Mouse (Mus musculus) large intestine, adult 2 months (tissue): ENCODE measurements at regions not wholly inside any gene's neighbourhood (a gene's known extent, or its start where the extent isn't known, plus 50 kb on each side); places are given as distances from the start of the nearest gene placed in this dataset.

Experiments
- DNase-seq: peaks from one replicate; pipeline ENCODE4 v3.0.0-alpha.2; 2012; ENCODE audit warnings: low read depth, low spot score
- WGBS: fragments of 180-500 bp; shearing (Covaris S2); methylation state at CpG from one replicate; pipeline ENCODE4 v1.1.7; 2018; 5-methylcytosine and 5-hydroxymethylcytosine counted together

DNA sequence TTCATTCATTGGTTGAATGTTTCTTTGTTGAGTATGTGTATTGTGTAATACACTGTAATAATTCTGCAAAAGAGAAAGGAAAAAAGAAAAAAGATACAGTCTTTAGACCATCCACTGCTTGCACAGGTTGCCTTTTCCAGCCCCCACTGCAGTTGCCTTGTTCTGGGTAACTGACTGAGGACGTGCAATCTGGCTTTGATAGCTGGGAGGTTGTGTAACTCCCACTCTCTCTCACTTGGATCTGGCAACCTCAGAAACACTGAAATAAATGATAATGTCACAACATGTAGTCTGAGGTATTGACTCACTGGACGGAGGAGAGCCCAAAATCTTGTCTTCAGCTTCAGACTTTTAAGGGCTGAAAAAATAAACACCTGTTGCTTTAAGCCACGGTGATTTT, 255.3 kb upstream of the Igfbp7 start:
- 61% methylated on average over 3 of the region's 3 CpGs for WGBS

DNA sequence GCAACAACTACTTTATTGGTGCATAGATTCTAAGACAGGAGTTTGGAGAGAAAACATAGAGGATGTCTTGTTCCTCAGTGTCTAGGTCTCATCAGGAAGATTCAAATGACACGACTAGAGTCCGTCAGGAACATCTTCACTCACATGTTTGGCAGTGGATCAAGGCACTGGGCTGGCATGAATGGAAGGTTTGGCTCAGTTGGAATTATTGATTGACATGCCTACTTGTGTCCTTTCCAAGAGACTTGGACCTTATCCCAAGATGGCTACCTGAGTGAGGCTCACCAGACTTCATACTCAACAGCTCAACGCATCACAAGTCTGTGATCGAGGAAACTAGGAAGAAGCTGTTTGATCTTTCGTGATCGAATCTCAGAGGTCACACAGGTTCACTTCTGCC, 251.2 kb upstream of the Igfbp7 start:
- WGBS, result 91% methylated on average over 6 of the region's 6 CpGs
- no peak for DNase-seq

More for the DNA sequence above, 255.3 kb upstream of the Igfbp7 start:
- no peak for DNase-seq

DNA sequence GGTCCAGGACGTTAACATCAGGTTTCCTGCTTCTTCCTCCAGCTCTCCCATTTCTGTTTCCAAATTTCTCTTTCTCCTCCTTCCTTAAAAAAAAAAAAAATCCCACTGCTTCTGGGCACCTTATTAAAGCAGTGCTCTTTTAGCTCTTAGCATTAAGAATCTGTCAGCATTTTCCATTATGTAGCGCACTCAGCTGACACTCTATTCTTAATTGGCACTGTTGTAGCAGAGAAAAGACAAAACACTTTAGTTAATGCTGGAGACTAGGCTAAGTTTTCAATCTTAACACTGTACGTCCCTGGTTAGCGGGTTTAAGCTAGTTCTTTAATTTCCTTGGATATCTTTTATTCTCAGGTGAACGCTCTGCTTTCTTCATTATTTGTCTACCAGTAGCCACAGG, 236.8 kb upstream of the Igfbp7 start:
- 87% methylated on average over 5 of the region's 5 CpGs for WGBS
- DNase-seq, result no peak

DNA sequence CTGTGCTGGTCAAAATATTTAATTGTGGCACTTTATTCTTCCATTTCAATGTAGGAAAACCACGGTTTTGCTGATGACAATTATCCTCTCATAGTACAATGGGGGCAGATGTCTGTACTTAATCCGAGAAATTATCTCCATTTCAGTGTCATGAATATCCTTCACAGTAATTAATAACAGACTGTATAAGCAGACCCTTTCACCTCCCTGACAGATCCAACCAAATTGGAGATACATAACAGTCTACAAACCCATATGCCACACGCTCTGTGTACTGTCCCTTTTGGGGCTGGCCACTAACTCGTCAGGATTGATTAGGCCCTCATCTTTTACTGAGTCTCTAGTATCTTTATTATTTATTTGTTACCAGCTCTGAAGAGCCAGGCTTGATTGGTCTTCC, 212.6 kb upstream of the Igfbp7 start:
- no peak for DNase-seq

DNA sequence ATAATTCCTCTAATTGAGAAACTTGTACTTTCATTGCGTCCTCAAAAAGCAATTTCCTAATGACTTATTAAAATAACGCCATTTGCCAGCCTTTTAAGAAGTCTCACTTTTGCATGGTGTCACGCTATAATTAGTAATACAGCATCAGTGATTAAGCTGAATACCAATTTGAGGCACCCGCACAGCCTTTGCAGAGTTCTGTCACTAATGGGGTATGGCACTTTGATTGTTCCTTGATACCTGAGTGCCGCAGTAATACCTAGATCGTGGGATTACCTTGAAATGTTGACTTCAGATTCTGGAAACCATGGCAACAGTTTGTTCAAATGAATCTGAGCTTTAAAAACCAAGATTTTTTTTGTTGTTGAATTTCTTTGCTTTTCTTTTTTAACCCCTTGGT, 202.7 kb upstream of the Igfbp7 start:
- no peak for DNase-seq
- 88% methylated on average over 6 of the region's 6 CpGs for WGBS

More for the DNA sequence above, 212.6 kb upstream of the Igfbp7 start:
- whole genome bisulfite sequencing, result 78% methylated on average over 4 of the region's 4 CpGs

DNA sequence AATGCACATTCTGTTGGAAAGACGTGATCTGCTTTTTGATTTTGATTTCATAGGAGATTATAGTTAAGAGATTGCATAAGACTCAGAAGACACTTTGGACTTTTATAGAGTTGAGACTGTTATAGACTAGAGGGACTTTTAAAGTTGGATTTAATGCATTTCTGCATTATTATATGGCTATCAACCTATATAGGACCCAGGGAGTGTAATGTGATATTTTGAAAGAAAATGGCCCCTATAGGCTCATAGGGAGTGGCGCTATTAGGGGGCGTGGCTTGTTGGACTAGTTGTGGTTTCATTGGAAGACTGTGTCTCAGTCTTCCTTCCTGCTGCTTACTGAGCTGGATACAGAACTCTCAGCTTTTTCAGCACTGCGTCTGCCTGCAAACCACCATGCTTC, 186.9 kb upstream of the Igfbp7 start:
- no peak for DNase-seq
- 88% methylated on average over 4 of the region's 4 CpGs for WGBS

DNA sequence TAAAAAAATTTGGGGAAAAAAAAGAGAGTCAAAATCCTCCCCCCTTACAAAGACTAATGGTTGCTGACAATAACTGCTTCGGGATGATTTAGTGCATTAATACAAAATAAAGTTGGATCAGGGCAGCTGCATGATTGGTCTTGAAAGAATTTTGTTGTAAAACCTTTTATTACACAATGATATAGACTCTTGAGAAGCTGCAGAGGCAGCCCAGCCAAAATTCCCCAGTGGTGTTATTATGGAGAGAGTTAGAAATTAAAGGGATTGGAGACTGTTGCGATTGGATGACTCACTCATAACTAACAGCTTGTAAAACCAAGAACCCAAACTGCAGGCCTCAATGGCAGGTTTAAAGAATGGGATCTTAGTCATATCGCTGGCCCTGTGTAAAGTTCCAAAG, 181.4 kb upstream of the Igfbp7 start:
- WGBS, result 67% methylated on average over 3 of the region's 3 CpGs
- no peak for DNase-seq

DNA sequence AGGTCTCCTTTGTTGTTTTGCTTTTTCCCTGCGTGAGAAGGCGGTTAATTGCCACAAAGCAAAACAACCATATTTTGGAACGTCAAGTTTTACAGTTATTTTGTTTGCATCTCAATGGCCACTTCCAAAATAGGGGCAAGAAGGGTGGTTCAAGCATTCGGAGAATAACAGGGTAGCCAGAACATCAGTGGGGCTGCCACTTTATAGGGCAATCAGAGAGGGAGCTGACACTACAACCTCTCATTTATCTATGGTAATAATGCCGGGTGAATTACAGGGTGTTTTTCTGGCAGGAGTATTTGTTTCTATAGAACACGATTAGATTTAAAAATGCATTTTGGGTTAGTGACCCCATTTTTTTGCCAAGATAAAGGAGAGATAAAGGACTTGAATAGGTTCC, 173.9 kb upstream of the Igfbp7 start:
- DNase-seq, result no peak
- 51% methylated on average over 6 of the region's 6 CpGs for WGBS

DNA sequence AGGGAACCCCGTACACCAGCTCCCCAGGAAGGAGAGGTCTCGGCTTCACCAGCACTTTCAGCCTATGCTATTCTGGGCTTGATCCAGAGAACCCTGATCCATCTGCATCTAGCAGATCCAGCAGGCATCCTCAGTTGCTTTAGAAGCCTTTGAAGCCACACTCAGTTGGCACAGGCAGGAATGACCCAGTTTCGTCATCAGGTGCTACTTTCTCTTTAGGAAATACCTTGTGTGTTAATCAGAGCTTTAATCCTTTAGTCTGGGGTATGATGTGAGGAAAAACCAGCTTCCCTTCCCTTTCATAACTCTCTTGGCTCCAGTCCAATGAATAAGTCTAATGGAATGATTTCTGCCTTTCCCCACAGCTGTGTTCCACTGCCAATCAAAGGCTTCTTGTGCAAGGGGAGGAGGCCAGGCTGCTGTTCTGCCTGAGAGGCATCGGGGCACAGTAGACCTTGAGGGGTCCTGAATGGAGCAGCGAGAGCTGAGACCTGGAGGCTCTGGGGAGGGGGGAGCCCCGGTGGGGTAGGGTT, 173.3 kb upstream of the Igfbp7 start:
- 60% methylated on average over 6 of the region's 6 CpGs for WGBS
- no peak for DNase-seq

DNA sequence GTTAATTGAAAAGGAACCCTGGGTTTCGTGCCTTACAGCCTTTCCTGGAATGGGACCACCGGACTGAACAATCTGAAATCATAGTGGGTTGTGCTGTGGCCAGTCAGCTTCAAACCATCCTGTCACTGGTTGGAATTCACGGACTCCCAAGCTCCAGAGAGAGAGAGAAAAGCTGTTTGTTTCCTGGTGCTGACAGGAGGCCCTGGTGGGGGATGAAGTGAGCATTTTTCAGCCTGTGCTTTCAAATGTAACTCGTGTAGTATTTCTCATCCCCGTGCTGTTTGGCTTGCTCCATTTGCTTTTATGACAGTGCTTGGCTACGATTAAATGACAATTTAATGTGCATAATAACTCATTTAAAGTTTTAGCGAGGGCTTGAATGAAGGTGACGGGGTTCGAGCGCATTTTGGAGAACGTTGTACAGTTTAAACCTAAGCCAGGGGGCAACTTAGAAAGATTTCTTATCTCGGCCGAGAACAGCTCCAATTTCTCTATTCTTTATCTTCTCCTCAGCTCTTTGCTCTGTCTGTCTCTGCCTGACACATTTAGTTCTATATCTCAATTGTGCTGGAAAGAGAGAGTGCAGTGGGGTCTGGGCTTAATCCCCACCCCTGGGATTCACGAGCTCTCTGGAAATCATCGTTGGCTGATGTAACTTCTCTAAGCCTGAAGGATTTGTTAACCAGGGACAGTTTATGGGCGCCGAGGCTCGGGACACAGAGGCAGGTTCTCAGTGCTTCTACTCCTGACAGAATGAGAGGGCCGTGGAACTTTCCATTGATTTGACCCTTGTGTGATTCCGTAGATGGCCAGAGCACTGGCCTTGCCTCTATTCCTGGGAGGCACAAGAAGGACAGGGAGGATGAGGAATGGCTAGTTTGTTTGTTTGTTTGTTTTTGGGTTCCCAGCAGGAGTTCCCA, 172.2 kb upstream of the Igfbp7 start:
- no peak for DNase-seq
- 34% methylated on average over 20 of the region's 20 CpGs for WGBS

DNA sequence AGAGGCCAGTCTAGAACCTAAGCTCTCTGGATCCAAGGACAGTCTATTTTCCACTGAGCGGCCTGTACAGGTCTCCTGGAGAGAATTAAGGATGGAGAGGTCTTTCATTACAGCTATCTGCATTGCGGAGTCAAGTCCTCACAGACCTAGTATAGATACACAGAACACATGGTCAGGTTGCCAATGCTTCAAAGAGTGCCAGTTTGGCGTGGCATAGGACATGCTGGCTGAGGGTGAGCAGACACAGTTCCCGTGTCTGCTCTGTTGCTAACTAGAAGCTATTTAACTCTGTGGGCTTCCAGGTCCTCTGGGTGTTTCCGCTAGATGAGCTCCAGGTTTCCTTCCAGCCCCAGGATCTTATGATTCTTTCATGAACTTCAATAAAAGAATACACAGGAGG, 169.0 kb upstream of the Igfbp7 start:
- 81% methylated on average over 5 of the region's 5 CpGs for WGBS
- no peak for DNase-seq

DNA sequence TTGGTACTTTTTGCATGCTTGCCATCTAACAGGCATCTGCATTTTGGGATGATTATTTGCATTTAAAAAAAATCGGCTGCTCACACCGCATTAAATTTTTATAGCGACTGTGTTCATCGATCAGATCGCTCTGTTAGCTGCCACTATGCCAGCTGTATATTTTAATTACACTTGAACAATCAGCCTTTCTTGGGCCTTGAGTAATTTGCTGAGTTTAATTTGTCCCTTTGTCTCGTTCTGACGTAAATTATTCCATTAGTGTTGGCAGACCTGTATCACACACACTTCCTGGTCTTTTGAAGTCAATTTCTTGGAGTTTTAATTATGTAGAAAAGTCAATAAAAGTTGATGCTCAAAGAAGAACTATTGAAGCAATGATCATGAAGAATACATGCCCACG, 167.9 kb upstream of the Igfbp7 start:
- WGBS, result 82% methylated on average over 8 of the region's 8 CpGs
- DNase-seq, result no peak

DNA sequence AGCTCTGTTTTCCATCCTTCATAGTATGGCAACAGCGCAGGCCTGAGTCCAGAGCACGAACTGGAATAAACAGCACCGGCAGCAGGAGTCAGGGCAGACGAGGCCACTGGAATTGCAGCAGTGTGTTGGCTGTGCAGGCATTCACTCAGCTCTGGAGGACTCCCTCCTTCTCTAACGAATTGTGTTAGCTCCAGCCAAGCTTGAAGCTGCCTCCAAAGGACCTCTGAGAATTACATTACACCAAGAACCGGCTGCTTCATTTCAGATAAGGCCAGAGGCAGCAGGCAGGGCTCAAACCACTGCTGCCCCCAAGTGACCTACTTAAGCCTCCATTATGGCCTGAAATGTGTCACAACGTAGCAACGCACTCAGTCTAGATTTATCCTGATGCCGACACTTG, 162.5 kb upstream of the Igfbp7 start:
- no peak for DNase-seq
- WGBS, result 57% methylated on average over 9 of the region's 9 CpGs

DNA sequence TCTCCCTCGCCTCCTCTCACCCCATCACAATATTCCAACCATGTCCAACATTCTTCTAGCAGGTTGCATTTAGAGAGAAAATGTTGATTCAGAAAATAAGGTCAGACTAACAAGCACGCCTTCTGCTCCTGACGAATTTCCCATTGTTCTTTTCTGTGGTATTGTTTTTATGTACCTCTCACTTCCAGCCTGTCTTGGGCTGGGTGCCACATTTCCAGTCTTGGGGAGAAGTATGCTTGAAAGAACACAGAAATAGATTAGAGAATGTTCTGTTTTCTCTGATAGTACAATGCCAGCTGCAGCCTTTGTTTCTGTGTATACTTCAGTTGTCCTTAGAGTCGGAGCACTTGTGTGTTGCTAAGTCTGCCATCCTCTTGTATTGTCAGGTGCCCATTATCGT, 160.3 kb upstream of the Igfbp7 start:
- no peak for DNase-seq
- 80% methylated on average over 5 of the region's 5 CpGs for WGBS

DNA sequence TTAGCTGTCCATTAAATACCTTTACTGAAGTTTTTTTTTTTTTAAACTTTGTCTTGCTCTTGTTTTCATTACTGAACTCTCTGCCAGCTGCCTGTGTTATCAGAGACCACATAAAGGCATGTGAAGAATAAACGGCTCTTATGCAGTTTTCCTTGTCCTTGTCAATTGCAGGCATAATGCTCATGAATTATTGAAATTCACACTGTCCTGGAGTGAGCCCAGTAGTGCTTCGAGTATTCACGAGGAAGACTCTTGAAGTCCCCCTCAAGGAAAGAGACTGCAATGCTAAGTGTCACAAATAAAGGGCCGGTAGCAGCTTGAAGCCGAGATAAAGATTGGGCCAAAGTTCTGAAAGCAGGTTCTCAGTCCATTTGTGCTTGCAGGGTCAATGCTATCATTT, 144.7 kb upstream of the Igfbp7 start:
- 67% methylated on average over 5 of the region's 5 CpGs for WGBS
- DNase-seq, result no peak

DNA sequence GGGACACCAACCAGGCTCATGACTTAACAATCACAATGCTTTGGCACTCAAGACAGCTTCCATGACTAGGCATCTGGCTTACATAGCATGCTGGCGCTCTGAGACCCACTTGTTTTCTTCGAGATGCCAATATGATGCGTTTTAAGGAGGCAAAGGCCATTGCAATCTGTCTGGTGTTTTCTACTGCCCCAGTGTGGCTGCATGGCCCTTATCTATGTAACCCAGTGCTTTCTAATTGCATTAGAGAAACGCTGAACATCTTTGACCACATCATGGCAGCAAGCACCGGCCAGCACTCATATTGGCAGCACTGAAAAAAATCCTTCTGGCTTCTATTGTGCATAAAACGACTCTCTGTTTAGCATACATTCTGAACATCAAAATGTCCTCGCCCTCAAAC, 144.2 kb upstream of the Igfbp7 start:
- DNase-seq, result no peak
- 76% methylated on average over 7 of the region's 7 CpGs for WGBS

DNA sequence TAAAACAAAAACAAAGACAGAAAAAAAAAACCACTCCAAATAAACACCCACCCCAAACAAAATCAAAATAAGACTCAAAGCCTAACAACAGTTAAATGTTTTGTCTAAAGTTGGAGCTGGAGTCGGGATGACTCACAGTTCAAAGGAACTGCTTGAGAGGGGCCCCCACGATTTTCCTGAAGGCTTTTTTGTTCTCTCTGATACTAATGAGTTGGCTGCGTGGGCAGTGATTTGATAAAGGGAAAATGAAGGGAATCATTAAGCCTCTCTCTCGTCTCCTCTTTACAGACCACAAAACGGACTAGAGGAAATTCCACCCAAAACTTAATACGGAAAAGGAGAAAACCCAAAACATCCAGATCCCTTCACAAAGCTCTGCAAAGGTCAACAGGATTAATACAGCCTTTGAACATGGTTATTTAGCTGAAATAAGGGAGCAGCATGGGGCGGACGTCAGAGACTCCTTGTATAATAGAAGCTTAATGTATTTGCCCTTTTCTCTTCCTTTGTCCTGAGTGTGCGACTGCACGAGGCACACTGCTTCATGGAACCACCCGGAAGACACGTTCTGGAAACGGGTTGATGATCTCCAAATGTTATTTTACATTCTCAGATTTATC, 138.3 kb upstream of the Igfbp7 start:
- WGBS, result 66% methylated on average over 13 of the region's 13 CpGs
- no peak for DNase-seq

DNA sequence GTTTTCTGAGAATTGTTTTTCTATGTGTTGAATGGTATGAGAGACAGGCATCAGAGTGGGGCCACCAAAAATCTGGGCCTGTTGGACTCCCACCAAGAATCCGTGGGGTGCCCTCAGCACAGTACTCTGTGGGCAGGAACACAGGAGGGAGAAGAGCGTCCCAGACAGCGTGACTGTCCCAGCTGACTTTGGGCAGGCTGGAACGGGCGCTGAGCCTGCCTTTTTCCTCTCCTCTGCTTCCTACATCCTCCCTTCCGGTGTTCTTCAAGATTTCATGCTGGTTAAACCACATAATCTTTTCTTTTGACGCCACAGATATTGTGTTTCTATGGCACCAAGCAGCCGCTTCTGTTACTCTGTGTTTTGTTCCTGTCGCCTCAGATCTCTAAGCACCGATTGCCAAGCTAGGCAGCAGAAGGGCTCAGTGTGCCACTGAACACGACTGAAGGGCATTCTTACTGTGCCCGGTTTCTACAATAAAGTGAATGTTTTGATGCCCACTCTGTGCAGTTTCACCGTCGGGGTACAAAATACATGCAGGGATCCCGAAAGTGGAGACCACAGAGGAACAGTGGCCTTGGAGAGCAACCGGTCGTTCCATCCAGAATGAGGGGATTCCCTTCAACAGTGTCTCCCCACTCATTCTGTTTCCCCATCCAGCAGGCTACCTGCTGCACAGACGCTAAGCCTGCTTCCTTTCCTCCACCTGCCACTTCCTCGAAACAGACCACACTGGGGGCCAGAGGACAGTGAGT, 124.6 kb upstream of the Igfbp7 start:
- no peak for DNase-seq

DNA sequence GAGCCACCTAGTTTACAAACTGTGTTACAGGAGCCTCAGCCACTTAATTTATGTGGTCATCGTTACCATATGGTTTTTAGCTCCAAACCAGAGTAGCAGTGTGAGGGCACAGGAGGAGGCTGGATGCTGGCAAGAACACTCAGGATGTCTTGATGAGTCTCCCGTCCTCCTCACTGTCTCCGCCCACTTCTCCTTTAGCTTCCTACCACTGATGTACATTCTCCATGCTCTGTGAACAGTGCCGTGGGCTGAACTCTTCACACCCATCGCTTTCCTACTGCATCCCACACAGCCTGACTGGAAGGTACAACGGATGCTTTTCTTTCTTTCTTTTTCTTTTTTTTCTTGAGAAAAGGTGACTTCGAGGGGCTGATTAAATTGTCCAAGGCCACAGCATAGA, 122.5 kb upstream of the Igfbp7 start:
- WGBS, result 78% methylated on average over 7 of the region's 7 CpGs
- DNase-seq, result no peak

More for the DNA sequence above, 124.6 kb upstream of the Igfbp7 start:
- 78% methylated on average over 19 of the region's 19 CpGs for WGBS

DNA sequence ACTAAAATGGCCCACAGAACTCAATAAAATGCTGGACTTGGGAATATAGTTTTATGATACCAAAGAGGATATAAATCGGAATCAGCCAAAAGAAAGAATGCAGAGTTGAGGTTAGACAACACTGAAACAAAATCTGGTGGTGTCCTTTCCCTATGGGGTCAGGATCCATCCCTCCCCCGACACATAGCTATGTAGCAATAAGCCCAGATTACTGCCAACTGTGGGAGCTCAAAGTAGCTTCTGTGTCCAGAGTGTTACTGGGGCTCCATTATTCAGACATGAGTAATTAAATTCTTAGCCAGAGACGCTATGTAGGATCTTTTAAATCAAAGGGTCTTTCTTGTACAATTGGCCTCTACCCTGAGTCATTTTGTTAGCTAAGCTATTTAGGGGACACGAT, 109.4 kb upstream of the Igfbp7 start:
- no peak for DNase-seq
- 56% methylated on average over 4 of the region's 4 CpGs for WGBS
